Mouse (Mus musculus) cerebellum, adult 2 months (tissue): Measurements from ENCODE around the gene Rpl9.

Source experiments
- CTCF ChIP-seq: fragments of 200-500 bp; IDR thresholded peaks from 2 replicates; pipeline ENCODE4 v1.5.1; 2011; ENCODE audit warnings: low read depth, mild to moderate bottlenecking, control low read depth, low read length, moderate library complexity, borderline replicate concordance; ENCODE audit not compliant: insufficient read depth
- POLR2A ChIP-seq: fragments of 200-500 bp; IDR thresholded peaks from 2 replicates; pipeline ENCODE4 v1.6.1; 2011; ENCODE audit warnings: low read length, control low read depth, borderline replicate concordance; ENCODE audit not compliant: insufficient read depth

DNA sequence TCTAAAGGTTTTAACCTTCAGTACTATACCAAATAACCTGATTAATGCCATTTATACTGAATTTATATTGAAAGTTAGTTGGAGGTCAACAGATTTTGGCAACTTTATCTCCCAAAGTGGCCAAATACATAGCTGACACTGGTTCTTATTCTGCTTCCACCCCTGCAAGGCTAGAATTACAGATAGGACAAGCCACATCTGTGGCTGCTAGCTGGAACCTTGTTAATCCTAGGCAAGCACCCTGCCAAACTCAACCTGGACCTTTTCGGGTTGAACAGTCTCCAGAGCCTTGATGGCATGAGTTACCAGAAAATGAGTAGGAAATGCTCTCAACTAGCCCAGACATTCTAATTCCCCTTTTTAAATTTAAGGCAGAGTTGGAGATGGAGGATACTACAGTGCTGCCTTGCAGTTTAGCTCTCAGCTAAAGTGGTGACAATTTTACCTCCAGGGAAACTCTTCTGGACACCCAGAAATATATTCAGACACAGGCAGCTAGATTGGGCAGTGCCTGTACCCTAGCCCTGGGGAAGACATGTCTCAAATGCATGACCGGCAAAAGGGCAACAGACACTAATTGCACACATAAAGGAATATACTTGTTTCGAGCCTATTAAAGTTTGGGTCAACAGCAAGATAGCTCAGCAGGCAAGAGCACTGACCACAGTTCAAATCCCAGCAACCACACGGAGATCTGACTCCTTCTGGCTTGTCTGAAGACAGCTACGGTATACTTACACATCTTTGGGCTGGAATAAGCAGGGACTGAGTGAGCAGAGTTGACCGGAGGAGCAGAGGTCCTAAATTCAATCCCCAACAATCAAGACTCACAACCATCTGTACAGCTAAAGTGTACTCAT, 4.0 kb downstream of the Rpl9 start:
- TF ChIP-seq CTCF = no peak
- no peak for TF ChIP-seq POLR2A
